Mouse (Mus musculus) c-Kit-positive CD71-positive TER-119-positive erythroid progenitor cells, embryonic 14.5 days (primary cell): ENCODE measurements at regions not wholly inside any gene's neighbourhood (a gene's known extent, or its start where the extent isn't known, plus 50 kb on each side); places are given as distances from the start of the nearest gene placed in this dataset.

Source experiments
- DNase-seq: peaks from one replicate; pipeline ENCODE4 v3.0.0-alpha.2; 2013; ENCODE audit warnings: low spot score

- DNase-seq = peak; percentile 74
Measured at GRCm38 (mm10) chr7:31208237-31209054, 52.8 kb upstream of the Gramd1a start.

- no peak for DNase-seq
Measured at GRCm38 (mm10) chr7:31207563-31208236, 52.0 kb upstream of the Gramd1a start.
